Mouse (Mus musculus): ENCODE data around the gene Lin54. TPM values are rescaled to one million over a fixed set of nuclear protein-coding genes. Genes with fewer than 3 reads are reported as not detected.

Gene Lin54
- total and polyA plus RNA-seq, 3 experiments: 11.8 to 14.1 (median 12.9) TPM

- dilution Hi-C loops (cut with MboI; ENCODE audit: extremely low pct_ligation_motif_present, extremely low pct_unique_long_range_greater_than_20kb, low sequenced_read_pairs) (no loop called here), in situ Hi-C loops (cut with MboI; ENCODE audit: low pct_ligation_motif_present, low pct_unique_long_range_greater_than_20kb, low sequenced_read_pairs) (no loop called here)
- Histone ChIP-seq H3K27ac (ENCODE audit: insufficient read depth, low read depth) (no peak overlapping the region), H3K36me3 (replicated peaks in 1 of 2; ENCODE audit: control insufficient read depth in 1 of 2, insufficient read depth in 1 of 2, low read length in 1 of 2) (peaks cover 41 to 76% of the 10 kb centered on the region in 2 experiments), H3K9me3 (replicated peaks; ENCODE audit: low read length) (peaks cover 2% of the 10 kb centered on the region), H3K4me3 (replicated peaks in 1 of 3; ENCODE audit: low read depth in 2 of 3, low read length in 2 of 3, poor library complexity in 1 of 3) (no peak overlapping the region), H3K79me2 (replicated peaks; ENCODE audit: control insufficient read depth, extremely low read depth, insufficient read depth, poor library complexity, severe bottlenecking) (no peaks in the 10 kb centered on the region), H3K4me1 (ENCODE audit: control insufficient read depth in 1 of 2, insufficient read depth in 2 of 2) (peaks cover 0 to 4% of the 10 kb centered on the region in 2 experiments; a peak in 1 of 4 replicates), H3K27me3 (replicated peaks) (no peaks in the 10 kb centered on the region), H3K9ac (ENCODE audit: insufficient read depth, low read depth) (no peak overlapping the region), H3K4me2 (ENCODE audit: insufficient read depth, low read depth, poor library complexity, severe bottlenecking) (no peak overlapping the region)
- TF ChIP-seq MXI1 (IDR thresholded peaks at IDR 0.05; ENCODE audit: low read depth, low read length) (no peak), RCOR1 (conservative IDR thresholded peaks at IDR 0.05; ENCODE audit: low read depth, low read length) (no peak), ZC3H11A (IDR thresholded peaks at IDR 0.05; ENCODE audit: low read depth, low read length) (no peak), CTCF (conservative IDR thresholded peaks at IDR 0.05 in 1 of 2, IDR thresholded peaks at IDR 0.05 in 1 of 2; ENCODE audit: low read depth in 2 of 2, low read length in 2 of 2) (no peak), HCFC1 (IDR thresholded peaks at IDR 0.05; ENCODE audit: low read depth, low read length) (no peak), UBTF (IDR thresholded peaks at IDR 0.05; ENCODE audit: low read depth, low read length) (no peak), ZMIZ1 (IDR thresholded peaks at IDR 0.05; ENCODE audit: low read depth, low read length) (no peak), CHD1 (IDR thresholded peaks at IDR 0.05; ENCODE audit: low read depth, low read length) (no peak), GABPA (IDR thresholded peaks at IDR 0.05; ENCODE audit: insufficient replicate concordance, low read depth, low read length) (no peak), USF1 (IDR thresholded peaks at IDR 0.05; ENCODE audit: low read depth, low read length) (no peak), KAT2A (IDR thresholded peaks at IDR 0.05; ENCODE audit: insufficient replicate concordance, low read length) (no peak), MAX (IDR thresholded peaks at IDR 0.05; ENCODE audit: low read length) (no peak), JUND (conservative IDR thresholded peaks at IDR 0.05; ENCODE audit: low read depth, low read length) (no peak), CHD2 (IDR thresholded peaks at IDR 0.05; ENCODE audit: low read length) (no peak), TBP (conservative IDR thresholded peaks at IDR 0.05; ENCODE audit: low read depth, low read length) (no peak), IRF4 (IDR thresholded peaks at IDR 0.05; ENCODE audit: low read depth, low read length) (no peak)
- DNase-seq (ENCODE audit: extremely low read depth): no peak
Measured at GRCm38 (mm10) chr5:100461526-100461925, 38.9 kb downstream of the Lin54 start.

- dilution Hi-C loops (cut with MboI; ENCODE audit: extremely low pct_ligation_motif_present, extremely low pct_unique_long_range_greater_than_20kb, low sequenced_read_pairs): no loop called here
- no peaks in the 10 kb centered on the region for H3K4me1 ChIP-seq (ENCODE audit: control insufficient read depth in 1 of 2, insufficient read depth in 2 of 2)
- no peak for DNase-seq (ENCODE audit: extremely low read depth)
- TF ChIP-seq POLR2A (IDR thresholded peaks at IDR 0.05; ENCODE audit: low read depth, low read length): no peak
- TF ChIP-seq TCF12 (IDR thresholded peaks at IDR 0.05; ENCODE audit: low read depth, low read length): no peak
- TF ChIP-seq EP300 (IDR thresholded peaks at IDR 0.05; ENCODE audit: low read length): no peak
- no peak for TF ChIP-seq CHD1 (IDR thresholded peaks at IDR 0.05; ENCODE audit: low read depth, low read length)
- TF ChIP-seq ELF1 (IDR thresholded peaks at IDR 0.05; ENCODE audit: low read depth, low read length): no peak
- TF ChIP-seq NELFE (IDR thresholded peaks at IDR 0.05; ENCODE audit: low read depth, low read length): no peak
- TF ChIP-seq POLR2AphosphoS2 (IDR thresholded peaks at IDR 0.05; ENCODE audit: low read depth, low read length): no peak
- no peak for TF ChIP-seq BHLHE40 (IDR thresholded peaks at IDR 0.05; ENCODE audit: low read depth, low read length)
- TF ChIP-seq JUND (conservative IDR thresholded peaks at IDR 0.05; ENCODE audit: low read depth, low read length): no peak
- no peak for TF ChIP-seq KAT2A (IDR thresholded peaks at IDR 0.05; ENCODE audit: insufficient replicate concordance, low read length)
- no peak for TF ChIP-seq MXI1 (IDR thresholded peaks at IDR 0.05; ENCODE audit: low read depth, low read length)
- no peak for TF ChIP-seq ZNF384 (IDR thresholded peaks at IDR 0.05; ENCODE audit: low read depth, low read length)
- TF ChIP-seq SIN3A (IDR thresholded peaks at IDR 0.05; ENCODE audit: low read length): no peak
- TF ChIP-seq MAX (IDR thresholded peaks at IDR 0.05; ENCODE audit: low read length): no peak
- no peak for TF ChIP-seq GABPA (IDR thresholded peaks at IDR 0.05; ENCODE audit: insufficient replicate concordance, low read depth, low read length)
- H3K4me2 ChIP-seq (ENCODE audit: insufficient read depth, low read depth, poor library complexity, severe bottlenecking): no peak overlapping the region
- H3K9me3 ChIP-seq (replicated peaks; ENCODE audit: low read length): peaks cover 2% of the 10 kb centered on the region
- no peak overlapping the region for H3K4me3 ChIP-seq (replicated peaks in 1 of 3; ENCODE audit: low read depth in 2 of 3, low read length in 2 of 3, poor library complexity in 1 of 3)
- no peak overlapping the region for H3K27ac ChIP-seq (ENCODE audit: insufficient read depth, low read depth)
- in situ Hi-C loops (cut with MboI; ENCODE audit: low pct_ligation_motif_present, low pct_unique_long_range_greater_than_20kb, low sequenced_read_pairs): no loop called here
- H3K9ac ChIP-seq (ENCODE audit: insufficient read depth, low read depth): no peak overlapping the region
- no peaks in the 10 kb centered on the region for H3K79me2 ChIP-seq (replicated peaks; ENCODE audit: control insufficient read depth, extremely low read depth, insufficient read depth, poor library complexity, severe bottlenecking)
- no peaks in the 10 kb centered on the region for H3K27me3 ChIP-seq (replicated peaks)
- peaks cover 49 to 75% of the 10 kb centered on the region in 2 experiments for H3K36me3 ChIP-seq (replicated peaks in 1 of 2; ENCODE audit: control insufficient read depth in 1 of 2, insufficient read depth in 1 of 2, low read length in 1 of 2)
Measured at GRCm38 (mm10) chr5:100459468-100459867, 41.0 kb downstream of the Lin54 start.

Measured in CH12.LX (cell line).